Mouse (Mus musculus): Measurements from ENCODE around the gene Fbxo11. TPM values are rescaled to one million over a fixed set of nuclear protein-coding genes. Genes with fewer than 3 reads are reported as not detected.
"Not testable (repeated sequence)": the region's sequence is repeated elsewhere in the genome, so short reads cannot be mapped to it uniquely, and the experiment has no call there.

Fbxo11 gene
- polyA plus RNA-seq, 1 experiment from 2014 or later = 28.1 TPM

GRCm38 (mm10) chr17:88031755-88032154 lies 33.3 kb downstream of the Fbxo11 start:
- ATAC-seq = no peak
- no peak overlapping the region for H3K27ac ChIP-seq (ENCODE audit: low read length)
- no peaks in the 10 kb centered on the region for H3K9me3 ChIP-seq (replicated peaks; ENCODE audit: control insufficient read depth, low read length, poor library complexity, severe bottlenecking)
- no peaks in the 10 kb centered on the region for H3K27me3 ChIP-seq (ENCODE audit: control insufficient read depth, insufficient read depth, low read depth, low read length)
- no peak overlapping the region for H3K4me2 ChIP-seq (ENCODE audit: low read length)
- H3K4me3 ChIP-seq (ENCODE audit: low read depth, low read length) = no peak overlapping the region
- no peaks in the 10 kb centered on the region for H3K36me3 ChIP-seq (ENCODE audit: control insufficient read depth, insufficient read depth, low read length)
- 85% methylated on average over 5 of the region's 5 CpGs for WGBS
- peaks cover 5% of the 10 kb centered on the region; the same call in 1 of the 2 replicates for H3K4me1 ChIP-seq (ENCODE audit: control insufficient read depth, insufficient read depth, low read length)
- no peak overlapping the region for H3K9ac ChIP-seq (ENCODE audit: low read depth, low read length)

- 84% methylated on average over 17 of the region's 17 CpGs for WGBS
- H3K27ac ChIP-seq (ENCODE audit: low read length) = no peak overlapping the region
- no peak overlapping the region for H3K4me2 ChIP-seq (ENCODE audit: low read length)
Observed at GRCm38 (mm10) chr17:88029194-88029970, 35.7 kb downstream of the Fbxo11 start.

GRCm38 (mm10) chr17:88025227-88025626 lies 39.9 kb downstream of the Fbxo11 start:
- WGBS = 34% methylated on average over 4 of the region's 4 CpGs
- ATAC-seq = no peak
- Histone ChIP-seq H3K27ac (ENCODE audit: low read length) (no peak overlapping the region), H3K27me3 (ENCODE audit: control insufficient read depth, insufficient read depth, low read depth, low read length) (no peaks in the 10 kb centered on the region), H3K36me3 (ENCODE audit: control insufficient read depth, insufficient read depth, low read length) (no peaks in the 10 kb centered on the region), H3K4me3 (ENCODE audit: low read depth, low read length) (no peak overlapping the region), H3K9me3 (replicated peaks; ENCODE audit: control insufficient read depth, low read length, poor library complexity, severe bottlenecking) (no peaks in the 10 kb centered on the region), H3K4me1 (ENCODE audit: control insufficient read depth, insufficient read depth, low read length) (peaks cover 12% of the 10 kb centered on the region), H3K9ac (ENCODE audit: low read depth, low read length) (no peak overlapping the region), H3K4me2 (ENCODE audit: low read length) (no peak overlapping the region)

More at GRCm38 (mm10) chr17:88029194-88029970, 35.7 kb downstream of the Fbxo11 start:
- Histone ChIP-seq H3K4me3 (ENCODE audit: low read depth, low read length) (no peak overlapping the region), H3K36me3 (ENCODE audit: control insufficient read depth, insufficient read depth, low read length) (no peaks in the 10 kb centered on the region), H3K4me1 (ENCODE audit: control insufficient read depth, insufficient read depth, low read length) (peaks cover 12% of the 10 kb centered on the region; the same call in 1 of the 2 replicates), H3K9me3 (replicated peaks; ENCODE audit: control insufficient read depth, low read length, poor library complexity, severe bottlenecking) (no peaks in the 10 kb centered on the region), H3K9ac (ENCODE audit: low read depth, low read length) (no peak overlapping the region), H3K27me3 (ENCODE audit: control insufficient read depth, insufficient read depth, low read depth, low read length) (no peaks in the 10 kb centered on the region)
- ATAC-seq = no peak

- Histone ChIP-seq H3K36me3 (ENCODE audit: control insufficient read depth, insufficient read depth, low read length) (no peaks in the 10 kb centered on the region), H3K4me2 (ENCODE audit: low read length) (no peak overlapping the region), H3K27me3 (ENCODE audit: control insufficient read depth, insufficient read depth, low read depth, low read length) (no peaks in the 10 kb centered on the region), H3K27ac (ENCODE audit: low read length) (no peak overlapping the region), H3K4me1 (ENCODE audit: control insufficient read depth, insufficient read depth, low read length) (peaks cover 17% of the 10 kb centered on the region), H3K9me3 (replicated peaks; ENCODE audit: control insufficient read depth, low read length, poor library complexity, severe bottlenecking) (no peaks in the 10 kb centered on the region), H3K9ac (ENCODE audit: low read depth, low read length) (no peak overlapping the region), H3K4me3 (ENCODE audit: low read depth, low read length) (no peak overlapping the region)
- ATAC-seq = no peak
- WGBS = 79% methylated on average over 1 of the region's 1 CpGs
Observed at GRCm38 (mm10) chr17:88023924-88024323, 41.2 kb downstream of the Fbxo11 start.

GRCm38 (mm10) chr17:88016027-88016426 lies 49.1 kb downstream of the Fbxo11 start:
- not testable (repeated sequence) for H3K4me1 ChIP-seq (ENCODE audit: control insufficient read depth, insufficient read depth, low read length); H3K9me3 ChIP-seq (replicated peaks; ENCODE audit: control insufficient read depth, low read length, poor library complexity, severe bottlenecking); H3K27me3 ChIP-seq (ENCODE audit: control insufficient read depth, insufficient read depth, low read depth, low read length); H3K4me2 ChIP-seq (ENCODE audit: low read length); H3K9ac ChIP-seq (ENCODE audit: low read depth, low read length); H3K4me3 ChIP-seq (ENCODE audit: low read depth, low read length); H3K27ac ChIP-seq (ENCODE audit: low read length); ATAC-seq
- 88% methylated on average over 8 of the region's 8 CpGs for WGBS
- H3K36me3 ChIP-seq (ENCODE audit: control insufficient read depth, insufficient read depth, low read length) = peaks cover 14% of the 10 kb centered on the region

- no peak overlapping the region for H3K4me3 ChIP-seq (ENCODE audit: low read depth, low read length)
- 89% methylated on average over 1 of the region's 1 CpGs for WGBS
- no peaks in the 10 kb centered on the region for H3K9me3 ChIP-seq (replicated peaks; ENCODE audit: control insufficient read depth, low read length, poor library complexity, severe bottlenecking)
- H3K36me3 ChIP-seq (ENCODE audit: control insufficient read depth, insufficient read depth, low read length) = peaks cover 22% of the 10 kb centered on the region
- no peaks in the 10 kb centered on the region for H3K27me3 ChIP-seq (ENCODE audit: control insufficient read depth, insufficient read depth, low read depth, low read length)
- ATAC-seq = no peak
- H3K4me2 ChIP-seq (ENCODE audit: low read length) = no peak overlapping the region
- H3K27ac ChIP-seq (ENCODE audit: low read length) = no peak overlapping the region
- H3K4me1 ChIP-seq (ENCODE audit: control insufficient read depth, insufficient read depth, low read length) = peaks cover 8% of the 10 kb centered on the region
- H3K9ac ChIP-seq (ENCODE audit: low read depth, low read length) = no peak overlapping the region
Observed at GRCm38 (mm10) chr17:88014456-88014855, 50.6 kb downstream of the Fbxo11 start.

GRCm38 (mm10) chr17:88006956-88007355 lies 58.1 kb downstream of the Fbxo11 start:
- Histone ChIP-seq H3K4me1 (ENCODE audit: control insufficient read depth, insufficient read depth, low read length) (no peaks in the 10 kb centered on the region), H3K36me3 (ENCODE audit: control insufficient read depth, insufficient read depth, low read length) (peaks cover 38% of the 10 kb centered on the region), H3K9ac (ENCODE audit: low read depth, low read length) (no peak overlapping the region), H3K27ac (ENCODE audit: low read length) (no peak overlapping the region), H3K9me3 (replicated peaks; ENCODE audit: control insufficient read depth, low read length, poor library complexity, severe bottlenecking) (no peaks in the 10 kb centered on the region), H3K4me2 (ENCODE audit: low read length) (no peak overlapping the region), H3K4me3 (ENCODE audit: low read depth, low read length) (no peak overlapping the region), H3K27me3 (ENCODE audit: control insufficient read depth, insufficient read depth, low read depth, low read length) (no peaks in the 10 kb centered on the region)
- no peak for ATAC-seq
- WGBS = 86% methylated on average over 8 of the region's 8 CpGs

- Histone ChIP-seq H3K9ac (ENCODE audit: low read depth, low read length) (no peak overlapping the region), H3K27me3 (ENCODE audit: control insufficient read depth, insufficient read depth, low read depth, low read length) (no peaks in the 10 kb centered on the region), H3K4me3 (ENCODE audit: low read depth, low read length) (no peak overlapping the region), H3K4me2 (ENCODE audit: low read length) (no peak overlapping the region), H3K4me1 (ENCODE audit: control insufficient read depth, insufficient read depth, low read length) (no peaks in the 10 kb centered on the region), H3K36me3 (ENCODE audit: control insufficient read depth, insufficient read depth, low read length) (peaks cover 30% of the 10 kb centered on the region), H3K27ac (ENCODE audit: low read length) (no peak overlapping the region), H3K9me3 (replicated peaks; ENCODE audit: control insufficient read depth, low read length, poor library complexity, severe bottlenecking) (no peaks in the 10 kb centered on the region)
- WGBS = 100% methylated on average over 1 of the region's 1 CpGs
- no peak for ATAC-seq
Observed at GRCm38 (mm10) chr17:88004892-88005291, 60.2 kb downstream of the Fbxo11 start.

GRCm38 (mm10) chr17:87997808-87998207 lies 67.3 kb downstream of the Fbxo11 start:
- H3K4me1 ChIP-seq (ENCODE audit: control insufficient read depth, insufficient read depth, low read length) = no peaks in the 10 kb centered on the region
- H3K4me2 ChIP-seq (ENCODE audit: low read length) = no peak overlapping the region
- no peak for ATAC-seq
- H3K4me3 ChIP-seq (ENCODE audit: low read depth, low read length) = no peak overlapping the region
- peaks cover 38% of the 10 kb centered on the region for H3K36me3 ChIP-seq (ENCODE audit: control insufficient read depth, insufficient read depth, low read length)
- H3K27ac ChIP-seq (ENCODE audit: low read length) = no peak overlapping the region
- H3K27me3 ChIP-seq (ENCODE audit: control insufficient read depth, insufficient read depth, low read depth, low read length) = no peaks in the 10 kb centered on the region
- H3K9me3 ChIP-seq (replicated peaks; ENCODE audit: control insufficient read depth, low read length, poor library complexity, severe bottlenecking) = no peaks in the 10 kb centered on the region
- 92% methylated on average over 4 of the region's 4 CpGs for WGBS
- H3K9ac ChIP-seq (ENCODE audit: low read depth, low read length) = no peak overlapping the region

All from midbrain, embryonic 16.5 days (tissue).